Mouse (Mus musculus) splenic B cell, adult 2 months (primary cell): ENCODE results near the gene Olfr707.
"Not testable (repeated sequence)": the region's sequence is repeated elsewhere in the genome, so short reads cannot be mapped to it uniquely, and the experiment has no call there.

ENCODE experiments used
- DNase-seq: peaks from one replicate; pipeline ENCODE4 v3.0.0-alpha.2; 2011; ENCODE audit warnings: low read depth, low spot score
- H3K27me3 ChIP-seq: 2 replicates; pipeline ENCODE4 v1.6.1; 2012; ENCODE audit warnings: mild to moderate bottlenecking, low read length, moderate library complexity, mixed read lengths; ENCODE audit not compliant: control insufficient read depth, poor library complexity, insufficient read depth, severe bottlenecking
- H3K36me3 ChIP-seq: 2 replicates; pipeline ENCODE4 v1.6.1; 2012; ENCODE audit warnings: mild to moderate bottlenecking, low read length, moderate library complexity, mixed read lengths; ENCODE audit not compliant: control insufficient read depth, poor library complexity, insufficient read depth, severe bottlenecking

Gene Olfr707

DNA sequence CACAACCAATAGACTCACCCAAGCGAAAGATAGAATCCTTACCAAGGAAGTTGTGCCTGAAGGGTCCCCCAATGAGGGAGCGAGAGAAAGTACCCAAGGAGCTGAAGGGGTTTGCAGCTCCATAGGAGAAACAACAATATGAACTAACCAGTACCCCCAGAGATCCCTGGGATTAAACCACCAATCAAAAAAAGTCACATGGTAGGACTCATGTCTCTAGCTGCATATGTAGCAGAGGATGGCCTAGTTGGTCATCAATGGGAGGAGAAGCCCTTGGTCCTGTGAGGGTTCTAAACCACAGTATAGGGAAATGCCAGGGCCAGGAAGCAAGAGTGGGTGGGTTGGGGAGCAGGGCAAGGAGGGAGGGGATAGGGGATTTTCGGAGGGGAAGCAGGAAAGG, at the start of gene Olfr707:
Gene Olfr707, minus strand, starts transcription at position 101 of the 400 bp plus-strand sequence.
- not testable (repeated sequence) for H3K36me3 ChIP-seq

DNA sequence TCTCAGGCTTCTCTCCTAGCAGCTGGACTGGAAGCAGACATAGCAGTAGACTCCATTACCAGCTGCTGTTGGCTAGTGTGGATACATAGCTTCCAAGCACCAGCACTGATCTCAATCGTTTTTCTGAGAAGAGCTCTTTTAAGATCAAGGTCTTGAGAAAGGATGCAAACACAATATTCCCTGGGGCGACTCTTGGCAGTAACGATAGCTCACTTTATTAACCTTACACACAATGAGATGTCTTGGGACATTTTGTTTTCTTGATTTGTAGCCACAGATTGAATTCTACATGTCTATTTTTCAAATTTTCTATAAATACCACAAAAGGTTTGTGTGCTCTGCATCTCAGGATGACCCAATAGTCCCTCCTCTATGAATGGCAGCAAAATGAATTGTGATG, 47.2 kb upstream of the Olfr707 start, which contains the start of gene Olfr710:
Gene Olfr710, minus strand, starts transcription at position 101 of the 400 bp plus-strand sequence.
- no peaks in the 10 kb centered on the region for H3K27me3 ChIP-seq
- no peak for DNase-seq

More for the DNA sequence above, at the start of gene Olfr707:
- DNase-seq, H3K27me3 ChIP-seq: not testable (repeated sequence)

DNA sequence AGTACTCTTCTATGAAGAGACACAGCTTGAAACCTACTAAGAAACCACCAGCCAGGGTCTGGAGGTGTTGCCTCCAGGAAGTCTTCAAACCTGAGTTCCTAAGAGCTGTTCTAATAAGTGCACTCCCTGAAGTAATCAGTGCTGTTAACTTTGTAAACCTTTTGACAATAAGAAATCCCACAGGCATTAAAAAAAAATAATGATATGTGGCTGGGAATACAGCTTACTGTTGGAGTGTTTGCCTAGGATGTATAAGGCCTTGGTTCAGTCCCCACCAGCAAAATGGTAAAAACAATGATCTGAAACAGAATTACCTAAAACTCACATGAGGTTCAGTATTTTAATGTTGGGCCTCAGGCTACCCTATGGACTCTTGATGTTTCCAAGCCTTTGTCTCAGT, 31.1 kb upstream of the Olfr707 start, which contains the start of gene Olfr709-ps1:
Gene Olfr709-ps1, minus strand, starts transcription at position 101 of the 400 bp plus-strand sequence.
- Histone ChIP-seq H3K27me3 (no peaks in the 10 kb centered on the region), H3K36me3 (no peaks in the 10 kb centered on the region)
- no peak for DNase-seq

More for the DNA sequence above, 47.2 kb upstream of the Olfr707 start, which contains the start of gene Olfr710:
- no peaks in the 10 kb centered on the region for H3K36me3 ChIP-seq

DNA sequence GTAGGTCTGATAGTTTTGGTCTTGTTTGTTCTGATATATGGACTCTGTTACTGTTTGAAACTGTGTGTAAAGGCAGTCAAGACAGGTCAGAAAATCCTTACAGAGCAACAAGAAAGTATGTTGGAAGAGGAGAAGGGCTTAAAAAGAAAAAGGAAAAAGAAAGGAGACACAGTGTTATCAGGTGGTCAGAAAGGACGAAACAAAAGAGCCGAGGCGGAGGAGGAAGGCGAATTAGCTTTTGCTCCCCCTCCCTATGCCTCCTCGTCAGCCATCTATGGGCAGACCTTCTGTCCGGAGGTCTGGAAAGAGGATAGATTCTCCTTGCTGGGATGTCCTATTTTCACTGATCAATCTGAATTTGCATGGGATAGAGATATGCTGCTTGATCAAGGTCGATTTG, 19.9 kb upstream of the Olfr707 start:
- not testable (repeated sequence) for H3K36me3 ChIP-seq, H3K27me3 ChIP-seq, DNase-seq

DNA sequence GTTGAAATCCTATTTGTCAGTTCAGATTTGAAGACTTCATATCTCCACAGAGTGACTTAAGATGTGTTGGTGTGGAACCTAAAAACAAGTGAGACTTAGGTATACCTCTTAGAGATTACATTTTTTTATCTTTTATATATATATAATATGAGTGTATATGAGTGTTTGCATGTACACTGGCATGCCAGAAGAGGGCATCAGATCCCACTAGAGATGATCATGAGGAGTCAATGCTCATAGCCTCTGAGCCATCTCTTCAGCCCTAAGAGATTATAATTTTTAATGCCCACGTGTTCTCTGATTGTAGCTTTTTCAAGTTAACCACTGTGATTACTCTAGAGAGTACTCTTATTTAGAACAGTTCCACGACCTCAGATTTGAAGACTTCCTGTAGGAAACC, 6.6 kb upstream of the Olfr707 start, which contains the start of gene Olfr1532-ps1:
Gene Olfr1532-ps1, plus strand, starts transcription at position 326 of the 400 bp plus-strand sequence.
- H3K27me3 ChIP-seq: no peaks in the 10 kb centered on the region
- DNase-seq: no peak
- H3K36me3 ChIP-seq: no peaks in the 10 kb centered on the region

DNA sequence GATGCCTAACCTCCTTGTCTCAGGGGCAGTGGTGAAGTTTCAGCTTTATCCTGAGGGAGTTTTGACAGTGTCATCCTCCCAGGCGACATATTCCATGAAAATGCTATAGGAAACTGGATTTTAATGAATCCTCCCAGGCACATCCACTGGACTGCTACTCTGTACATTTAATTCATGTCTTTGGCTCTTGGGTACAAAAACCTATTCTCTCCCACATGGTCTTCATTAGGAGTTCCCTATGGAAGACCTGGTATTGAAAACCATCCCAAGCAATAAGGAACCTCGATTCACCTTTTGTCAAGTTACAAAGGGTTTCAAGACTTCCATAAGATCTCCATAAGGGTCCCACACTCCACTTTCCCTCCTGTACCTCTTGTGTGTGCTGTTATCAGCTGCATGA, 13.0 kb downstream of the Olfr707 start, which contains the start of gene Olfr706:
Gene Olfr706, minus strand, starts transcription at position 101 of the 400 bp plus-strand sequence.
- DNase-seq: no peak
- H3K36me3 ChIP-seq: no peaks in the 10 kb centered on the region

DNA sequence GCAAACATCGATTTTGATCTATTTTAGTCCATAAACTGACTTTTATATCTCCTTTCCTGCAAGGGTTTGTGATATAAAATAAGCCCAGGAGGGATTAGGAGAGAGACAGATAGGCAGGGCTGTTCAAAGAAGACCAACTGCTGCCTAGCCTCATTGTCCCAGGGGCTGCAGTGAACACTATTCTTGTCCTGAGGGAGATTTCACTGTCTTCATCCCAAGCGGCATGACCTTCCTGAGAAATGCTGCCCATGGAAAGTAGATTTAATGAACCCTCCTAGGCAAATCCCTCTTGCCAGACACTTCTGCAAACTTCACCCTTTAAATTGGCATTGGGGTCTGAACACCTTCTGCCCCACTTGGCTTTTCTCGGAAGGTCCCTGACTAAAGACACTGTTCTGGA, 24.2 kb downstream of the Olfr707 start, which contains the start of gene Olfr705:
Gene Olfr705, minus strand, starts transcription at position 101 of the 400 bp plus-strand sequence.
- H3K36me3 ChIP-seq: no peaks in the 10 kb centered on the region
- no peaks in the 10 kb centered on the region for H3K27me3 ChIP-seq
- DNase-seq: no peak

More for the DNA sequence above, 13.0 kb downstream of the Olfr707 start, which contains the start of gene Olfr706:
- no peaks in the 10 kb centered on the region for H3K27me3 ChIP-seq

DNA sequence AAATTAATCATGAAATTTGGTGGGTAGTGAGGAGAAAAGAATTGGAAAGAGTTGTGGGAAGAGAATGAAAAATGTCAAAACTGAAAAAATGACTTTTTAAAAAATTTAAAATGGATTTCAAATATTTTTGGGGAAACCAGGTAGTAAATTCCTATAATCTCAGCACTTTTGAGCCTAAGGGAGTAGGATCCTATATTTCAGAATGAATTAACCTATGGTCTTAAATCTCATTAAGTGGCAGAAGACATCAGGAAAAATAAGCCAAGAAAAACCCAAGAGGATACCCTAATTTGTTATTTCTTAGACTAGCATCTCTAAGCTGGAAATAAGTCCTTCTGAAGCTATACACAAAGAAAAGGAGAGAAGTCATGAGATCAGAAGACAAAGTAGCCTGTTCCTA, 38.2 kb downstream of the Olfr707 start, which contains the start of gene Olfr704:
Gene Olfr704, plus strand, starts transcription at position 301 of the 400 bp plus-strand sequence.
- no peak for DNase-seq
- H3K27me3 ChIP-seq: no peaks in the 10 kb centered on the region
- no peaks in the 10 kb centered on the region for H3K36me3 ChIP-seq

DNA sequence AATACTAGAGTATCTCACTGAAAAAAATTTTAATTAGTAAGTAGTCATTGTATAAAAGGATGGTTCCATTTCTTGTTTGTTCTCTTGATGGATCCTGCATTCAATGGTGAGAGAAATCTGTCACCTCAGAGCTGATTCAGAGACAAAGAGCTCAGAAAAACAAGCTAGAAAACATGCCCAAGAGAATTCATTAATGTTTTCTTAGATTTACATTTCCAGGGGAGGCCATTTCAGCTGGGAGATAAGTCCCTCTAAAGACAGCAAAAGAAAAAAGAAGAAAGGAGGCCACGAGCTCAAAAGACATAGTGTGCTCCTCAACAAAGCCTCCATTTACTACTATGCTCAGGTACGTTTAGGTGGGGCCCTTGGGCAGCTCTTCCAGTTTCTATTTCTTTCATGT, 58.0 kb downstream of the Olfr707 start, which contains the start of gene Olfr703:
Gene Olfr703, plus strand, starts transcription at position 301 of the 400 bp plus-strand sequence.
- Histone ChIP-seq H3K36me3 (no peaks in the 10 kb centered on the region), H3K27me3 (no peaks in the 10 kb centered on the region)
- DNase-seq: no peak
